Comparison of ENCODE assay signal across 8 mouse cellular contexts in genomic region chr1:194995196-194995595, GRCm38 (mm10). TPM values are rescaled to one million over a fixed set of nuclear protein-coding genes. Genes with fewer than 3 reads are reported as not detected.
DNase-seq lines count a peak whose midpoint lies in the region; ATAC-seq lines count a peak whose summit lies in the region.

No protein-coding gene starts in this region.

- H3K4me3 ChIP-seq in hindbrain, embryonic 10.5 days, result no peak overlapping the region

- 76% methylated on average over 2 of the region's 2 CpGs for WGBS in hindbrain, embryonic 10.5 days

- H3K27me3 ChIP-seq in hindbrain, embryonic 10.5 days (ENCODE audit: insufficient read depth, poor library complexity, severe bottlenecking), result no peaks in the 10 kb centered on the region

- intact Hi-C loops in gastrocnemius, postnatal 14 days (cut with DNase I; ENCODE audit: low total_unique reads), result no loop called here

- peak; percentile 93 for ATAC-seq in megakaryocyte progenitor cell, adult 5-6 weeks (replicated peaks; ENCODE audit: poor library complexity)

- no peak overlapping the region for H3K27ac ChIP-seq in hindbrain, embryonic 10.5 days

- no peaks in the 10 kb centered on the region for H3K4me1 ChIP-seq in hindbrain, embryonic 10.5 days (replicated peaks)

- DNase-seq in gastrocnemius, postnatal 25 days, result peak; percentile 48
- no peak for DNase-seq in gastrocnemius, postnatal 14 days
- peak; percentile 39 for DNase-seq in T-cell, adult 2 months (ENCODE audit: low spot score)
- DNase-seq in kidney, postnatal 10 days, result peak; percentile 47
- DNase-seq in Muller cell, postnatal 12 days (ENCODE audit: inconsistent ontology term), result no peak
- no peak for DNase-seq in ovary, postnatal 14 days (ENCODE audit: low spot score)
- no peak for DNase-seq in hindbrain, embryonic 10.5 days (ENCODE audit: low spot score)

- H3K9me3 ChIP-seq in hindbrain, embryonic 10.5 days, result no peaks in the 10 kb centered on the region

- H3K36me3 ChIP-seq in hindbrain, embryonic 10.5 days, result no peaks in the 10 kb centered on the region

RNA-seq across cellular contexts. Expression of gene Cd34, which starts 56.6 kb away (rescaled TPM):
- 10 to 100 TPM; 43.0 to 50.7 TPM for total RNA-seq in gastrocnemius, postnatal 25 days (2021)
- 100 to 1,000 TPM; 105 to 136 TPM for total RNA-seq in gastrocnemius, postnatal 14 days (2021)
- 177 and 202 TPM in 2 replicates for total RNA-seq in megakaryocyte progenitor cell, adult 5-6 weeks (2015)
- 240 and 266 TPM in 2 replicates for total RNA-seq in megakaryocyte progenitor cell, adult 5-6 weeks (2017)
- 53.7 and 58.8 TPM in 2 replicates for polyA plus RNA-seq in hindbrain, embryonic 10.5 days (2016; fragmentation: Nextera tagmentation; extraction: Ambion mirVana)

Comparison
In these comparisons a context has a peak if more than half of its experiments do, and no peak if none do; other contexts are left out.
1. DNase-seq: peak in gastrocnemius, postnatal 25 days (single experiment), T-cell, adult 2 months (single experiment) and kidney, postnatal 10 days (single experiment); none in gastrocnemius, postnatal 14 days (single experiment), Muller cell, postnatal 12 days (single experiment), ovary, postnatal 14 days (single experiment) and hindbrain, embryonic 10.5 days (single experiment).